Mouse (Mus musculus) left cerebral cortex, adult 2 months (tissue): ENCODE data around the gene Cxcl3. TPM values are rescaled to one million over a fixed set of nuclear protein-coding genes. Genes with fewer than 3 reads are reported as not detected.

Experiments used
- DNase-seq, 2 experiments: peaks; one replicate each; pipeline ENCODE4 v3.0.0; 2021 to 2022; ENCODE audit warnings: low spot score in 2 of 2, mixed read lengths in 1 of 2; ENCODE audit errors: extremely low spot score in 1 of 2
- H3K27ac ChIP-seq: fragments of 200-600 bp; 2 replicates; pipeline ENCODE4 v1.8.1; 2022
- H3K4me3 ChIP-seq: fragments of 200-600 bp; 2 replicates; pipeline ENCODE4 v1.8.1; 2022
- CTCF ChIP-seq: fragments of 200-600 bp; IDR thresholded peaks from 2 replicates; pipeline ENCODE4 v1.8.1; 2022; ENCODE audit warnings: antibody characterized with exemption, mild to moderate bottlenecking, moderate library complexity
- intact Hi-C: fragments of 180-260 bp; cut with DNase I; formaldehyde crosslinking; loops from one replicate; pipeline ENCODE4 v1.15.1; 2025
- microRNA-seq, 2 experiments: library from miRNA; unstranded; fragments of <30 nt; microRNA quantifications; one replicate each; pipeline ENCODE4 v1.2.0; 2021
- total RNA-seq, 2 experiments: library from RNA; stranded (reverse); gene quantifications; 2 replicates each; pipeline ENCODE4 v1.2.3; 2021

Cxcl3 gene
- total RNA-seq, 2 experiments from 2014 or later, result not detected

GRCm38 (mm10) chr5:90804574-90804973, 18.7 kb downstream of the Cxcl3 start:
- intact Hi-C loops, result no loop called here
- Histone ChIP-seq H3K27ac (no peak overlapping the region), H3K4me3 (no peak overlapping the region)
- no peak for DNase-seq
- no peak for TF ChIP-seq CTCF

GRCm38 (mm10) chr5:90806050-90806449, 20.1 kb downstream of the Cxcl3 start:
- H3K27ac ChIP-seq, result no peak overlapping the region
- intact Hi-C loops, result no loop called here
- H3K4me3 ChIP-seq, result no peak overlapping the region
- no peak for DNase-seq
- TF ChIP-seq CTCF, result no peak

GRCm38 (mm10) chr5:90807176-90807950, 21.5 kb downstream of the Cxcl3 start:
- intact Hi-C loops, result no loop called here
- no peak overlapping the region for H3K27ac ChIP-seq
- no peak overlapping the region for H3K4me3 ChIP-seq
- no peak for DNase-seq
- TF ChIP-seq CTCF, result no peak

GRCm38 (mm10) chr5:90819756-90820155, 33.9 kb downstream of the Cxcl3 start:
- Histone ChIP-seq H3K27ac (no peak overlapping the region), H3K4me3 (no peak overlapping the region)
- no peak for DNase-seq
- intact Hi-C loops, result no loop called here
- TF ChIP-seq CTCF, result no peak

- no peak overlapping the region for H3K27ac ChIP-seq
- DNase-seq, result no peak
- intact Hi-C loops, result no loop called here
- no peak overlapping the region for H3K4me3 ChIP-seq
- no peak for TF ChIP-seq CTCF
These were observed 46.4 kb downstream of the Cxcl3 start for GRCm38 (mm10) chr5:90832145-90832767.

- Histone ChIP-seq H3K4me3 (no peak overlapping the region), H3K27ac (no peak overlapping the region)
- intact Hi-C loops, result no loop called here
- no peak for DNase-seq
- TF ChIP-seq CTCF, result no peak
These were observed 47.0 kb downstream of the Cxcl3 start for GRCm38 (mm10) chr5:90832768-90833388.

GRCm38 (mm10) chr5:90834436-90834835, 48.5 kb downstream of the Cxcl3 start:
- intact Hi-C loops, result no loop called here
- Histone ChIP-seq H3K27ac (no peak overlapping the region), H3K4me3 (no peak overlapping the region)
- DNase-seq, result no peak
- TF ChIP-seq CTCF, result no peak

- Histone ChIP-seq H3K27ac (no peak overlapping the region), H3K4me3 (no peak overlapping the region)
- intact Hi-C loops, result no loop called here
- no peak for TF ChIP-seq CTCF
- no peak for DNase-seq
These were observed 52.7 kb downstream of the Cxcl3 start for GRCm38 (mm10) chr5:90838582-90838981.

Small RNAs within 50 kb of the gene (microRNA-seq; reads per million reads assigned to microRNA genes)
- gene Gm24322, result 0 reads per million in 2 experiments

Other genes starting within 250 kb of the Cxcl3 start
- under 1 TPM; 0.14 to 0.18 TPM for gene 5830473C10Rik, start 225.0 kb upstream of the Cxcl3 start, total RNA-seq
- gene Rassf6, start 145.4 kb upstream of the Cxcl3 start, total RNA-seq, result 1 to 10 TPM; 1.6 to 2.3 TPM
- under 1 TPM in 1 of 2 experiments, not detected in 1; 0.35 TPM for gene Cxcl5, start 26.7 kb upstream of the Cxcl3 start, total RNA-seq
- gene Ppbp, start 17.6 kb upstream of the Cxcl3 start, total RNA-seq, result under 1 TPM; 0.44 to 0.66 TPM
- 1 to 10 TPM; 3.5 to 3.8 TPM for gene Pf4, start 13.7 kb upstream of the Cxcl3 start, total RNA-seq
- not detected for gene Cxcl15, start 8.4 kb downstream of the Cxcl3 start, total RNA-seq
- gene Cxcl1, start 105.1 kb downstream of the Cxcl3 start, total RNA-seq, result under 1 TPM in 1 of 2 experiments, not detected in 1; 0.37 TPM
- gene Cxcl2, start 117.8 kb downstream of the Cxcl3 start, total RNA-seq, result not detected
- gene Mthfd2l, start 145.0 kb downstream of the Cxcl3 start, total RNA-seq, result 10 to 100 TPM; 17.0 to 17.1 TPM
- under 1 TPM; 0.18 to 0.26 TPM for gene Epgn, start 241.4 kb downstream of the Cxcl3 start, total RNA-seq